ENCODE assay signal across 21 mouse cellular contexts in genomic region chr7:31063074-31063560, GRCm38 (mm10). TPM values are rescaled to one million over a fixed set of nuclear protein-coding genes. Genes with fewer than 3 reads are reported as not detected.
DNase-seq lines count a peak whose midpoint lies in the region; TF ChIP-seq lines count a peak whose summit lies in the region.
"Had no signal": no experiment of that assay in that cellular context is flagged by ENCODE, and none has a peak within 500 bp of the region (broad histone marks: within the 10 kb centered on the region; RNA-seq: fewer than 3 reads in every experiment).

No protein-coding gene starts in this region.

- intact Hi-C loops in gastrocnemius, adult 2 months (cut with DNase I): no loop called here

- TF ChIP-seq CTCF in gastrocnemius, adult 2 months (IDR thresholded peaks at IDR 0.05): no peak

- no peak for DNase-seq in gastrocnemius, adult 2 months
- no peak for DNase-seq in gastrocnemius, adult 18-20 months (ENCODE audit: low spot score)
- peak; percentile 47 for DNase-seq in 3134 (ENCODE audit: extremely low read depth, insufficient read length, low spot score)
- peak; percentile 81 for DNase-seq in NIH3T3 (ENCODE audit: low read depth)
- DNase-seq in left cerebral cortex, adult 18-20 months (ENCODE audit: low spot score in 2 of 2): no peak
- DNase-seq: adrenal gland, adult 2 months; adrenal gland, postnatal 10 days; adrenal gland, postnatal 25 days; B cell, adult 2 months; cerebellum, adult 11-12 months; cerebellum, adult 2 months; cerebellum, adult 9-10 months; cerebellum, postnatal 10 days; cerebellum, postnatal 25 days; forebrain, postnatal 0 days had no signal

- H3K4me3 ChIP-seq in gastrocnemius, adult 2 months: no peak overlapping the region
- H3K4me3 ChIP-seq: embryonic facial prominence, embryonic 10.5 days; embryonic facial prominence, embryonic 12.5 days; forebrain, embryonic 13.5 days; forebrain, embryonic 15.5 days had no signal

- peak overlapping the region; percentile 24; the same call in 1 of the 2 replicates for H3K27ac ChIP-seq in gastrocnemius, adult 2 months
- H3K27ac ChIP-seq: embryonic facial prominence, embryonic 10.5 days; embryonic facial prominence, embryonic 12.5 days; forebrain, embryonic 13.5 days; forebrain, embryonic 15.5 days had no signal

RNA-seq across cellular contexts. Expression of gene Lgi4, which starts 4.0 kb away (rescaled TPM):
- total RNA-seq in gastrocnemius, adult 2 months (2021): 1 to 10 TPM; 2.4 to 3.3 TPM
- total RNA-seq in gastrocnemius, adult 18-20 months (2021): 1 to 10 TPM; 1.7 to 3.5 TPM
- total RNA-seq in left cerebral cortex, adult 18-20 months (2021): 10 to 100 TPM; 32.9 to 35.9 TPM
- total RNA-seq: CH12.LX had no signal

RNA-seq across cellular contexts. Expression of gene Fxyd1, which starts 6.1 kb away (rescaled TPM):
- total RNA-seq in gastrocnemius, adult 2 months (2021): 1,000 to 10,000 TPM in 1 of 2 experiments, 100 to 1,000 TPM in 1; 944 to 1,010 TPM
- 1,000 to 10,000 TPM in 1 of 2 experiments, 100 to 1,000 TPM in 1; 983 to 1,012 TPM for total RNA-seq in gastrocnemius, adult 18-20 months (2021)
- total RNA-seq in left cerebral cortex, adult 18-20 months (2021): 10 to 100 TPM; 74.1 to 90.2 TPM
- total RNA-seq: CH12.LX, G1E had no signal

RNA-seq across cellular contexts. Expression of gene Fxyd7, which starts 11.8 kb away (rescaled TPM):
- total RNA-seq in gastrocnemius, adult 2 months (2021): 1 to 10 TPM; 1.4 to 1.6 TPM
- 1 to 10 TPM in 1 of 2 experiments, under 1 TPM in 1; 0.94 to 1.2 TPM for total RNA-seq in gastrocnemius, adult 18-20 months (2021)
- 100 to 1,000 TPM; 148 to 187 TPM for total RNA-seq in left cerebral cortex, adult 18-20 months (2021)
- total RNA-seq: CH12.LX, G1E had no signal

RNA-seq across cellular contexts. Expression of gene Fxyd3, which starts 13.4 kb away (rescaled TPM):
- 1 to 10 TPM; 1.2 to 1.4 TPM for total RNA-seq in gastrocnemius, adult 2 months (2021)
- total RNA-seq in gastrocnemius, adult 18-20 months (2021): 1 to 10 TPM in 1 of 2 experiments, under 1 TPM in 1; 1.00 to 1.6 TPM
- 1 to 10 TPM in 1 of 2 experiments, not detected in 1; 1.2 TPM for total RNA-seq in left cerebral cortex, adult 18-20 months (2021)
- total RNA-seq: CH12.LX; forebrain, postnatal 0 days had no signal

RNA-seq across cellular contexts. Expression of gene Fxyd5, which starts 20.8 kb away (rescaled TPM):
- 10 to 100 TPM in 1 of 2 experiments, 1 to 10 TPM in 1; 8.3 to 13.8 TPM for total RNA-seq in gastrocnemius, adult 2 months (2021)
- total RNA-seq in gastrocnemius, adult 18-20 months (2021): 10 to 100 TPM in 1 of 2 experiments, 1 to 10 TPM in 1; 7.6 to 13.4 TPM
- total RNA-seq in left cerebral cortex, adult 18-20 months (2021): 10 to 100 TPM; 35.5 to 36.7 TPM

Comparison
In these comparisons a context has a peak if more than half of its experiments do, and no peak if none do; other contexts are left out.
1. DNase-seq: peak in 3134 (single experiment) and NIH3T3 (single experiment); none in gastrocnemius, adult 2 months (single experiment), gastrocnemius, adult 18-20 months (single experiment) and left cerebral cortex, adult 18-20 months (0 of 2).
2. RNA of gene Lgi4, which starts 4.0 kb away (total RNA-seq): 32.9 to 35.9 TPM in left cerebral cortex, adult 18-20 months; 1.7 to 3.5 TPM in gastrocnemius, adult 18-20 months and 2.4 to 3.3 TPM in gastrocnemius, adult 2 months; every median in the first group is over 4 times any median in the second.
3. RNA of gene Fxyd1, which starts 6.1 kb away (total RNA-seq): 983 to 1,012 TPM in gastrocnemius, adult 18-20 months and 944 to 1,010 TPM in gastrocnemius, adult 2 months; 74.1 to 90.2 TPM in left cerebral cortex, adult 18-20 months; every median in the first group is over 10 times any median in the second.
4. RNA of gene Fxyd7, which starts 11.8 kb away (total RNA-seq): 148 to 187 TPM in left cerebral cortex, adult 18-20 months; 1.4 to 1.6 TPM in gastrocnemius, adult 2 months and 0.94 to 1.2 TPM in gastrocnemius, adult 18-20 months; every median in the first group is over 10 times any median in the second.